ENCODE assay signal across 8 mouse cellular contexts in genomic region chr9:83805977-83806815, GRCm38 (mm10). TPM values are rescaled to one million over a fixed set of nuclear protein-coding genes. Genes with fewer than 3 reads are reported as not detected.
DNase-seq lines count a peak whose midpoint lies in the region; ATAC-seq and TF ChIP-seq lines count a peak whose summit lies in the region.

TSS of gene Elovl4 (minus strand) at chr9:83806277.

- H3K9me3 ChIP-seq in embryonic facial prominence, embryonic 12.5 days: no peaks in the 10 kb centered on the region
- H3K9me3 ChIP-seq in limb, embryonic 10.5 days (replicated peaks): no peaks in the 10 kb centered on the region
- H3K9me3 ChIP-seq in midbrain, embryonic 11.5 days (ENCODE audit: control insufficient read depth, low read length): no peaks in the 10 kb centered on the region

- H3K4me1 ChIP-seq in spleen, adult 2 months (ENCODE audit: control insufficient read depth, insufficient read depth, insufficient read length): peaks cover 12% of the 10 kb centered on the region
- H3K4me1 ChIP-seq in embryonic facial prominence, embryonic 12.5 days: peaks cover 12% of the 10 kb centered on the region
- H3K4me1 ChIP-seq in heart, adult 2 months (ENCODE audit: control insufficient read depth, insufficient read depth, low read length): peaks cover 3% of the 10 kb centered on the region
- peaks cover 23% of the 10 kb centered on the region for H3K4me1 ChIP-seq in limb, embryonic 10.5 days
- peaks cover 11% of the 10 kb centered on the region for H3K4me1 ChIP-seq in midbrain, embryonic 11.5 days (ENCODE audit: control insufficient read depth, insufficient read depth, low read length)

- peak within 1 kb of the TSS; percentile 51; the same call in 1 of the 2 replicates for H3K4me3 ChIP-seq in spleen, adult 2 months (ENCODE audit: extremely low read depth, insufficient read depth, insufficient read length)
- H3K4me3 ChIP-seq in embryonic facial prominence, embryonic 12.5 days: peak within 1 kb of the TSS; percentile 62
- peak within 1 kb of the TSS; percentile 56 for H3K4me3 ChIP-seq in heart, adult 2 months
- peak within 1 kb of the TSS; percentile 68 for H3K4me3 ChIP-seq in limb, embryonic 10.5 days
- H3K4me3 ChIP-seq in midbrain, embryonic 11.5 days (ENCODE audit: low read depth, low read length): peak within 1 kb of the TSS; percentile 75

- TF ChIP-seq EP300 in heart, adult 2 months (IDR thresholded peaks at IDR 0.05; ENCODE audit: insufficient read depth, low read depth, low read length): no peak

- H3K27me3 ChIP-seq in spleen, adult 2 months (ENCODE audit: control insufficient read depth, insufficient read depth, low read length): peaks cover 20% of the 10 kb centered on the region
- H3K27me3 ChIP-seq in embryonic facial prominence, embryonic 12.5 days: peaks cover 12% of the 10 kb centered on the region; the same call in 1 of the 2 replicates
- H3K27me3 ChIP-seq in heart, adult 2 months (ENCODE audit: control insufficient read depth, insufficient read depth, low read length): peaks cover 12% of the 10 kb centered on the region
- peaks cover 23% of the 10 kb centered on the region for H3K27me3 ChIP-seq in limb, embryonic 10.5 days (ENCODE audit: low read depth, poor library complexity, severe bottlenecking)
- no peaks in the 10 kb centered on the region; the same call in 1 of the 2 replicates for H3K27me3 ChIP-seq in midbrain, embryonic 11.5 days (ENCODE audit: control insufficient read depth, insufficient read depth, low read length)

- peak in 1 of 2 experiments; percentile 12 for DNase-seq in spleen, adult 2 months (ENCODE audit: low read depth in 1 of 2, low spot score in 2 of 2)
- DNase-seq in spleen, adult 12 weeks (ENCODE audit: low spot score): no peak
- peak; percentile 65 to 72 for DNase-seq in heart, adult 2 months
- peak; percentile 33 for DNase-seq in kidney, adult 18-20 months
- DNase-seq in limb, embryonic 10.5 days (ENCODE audit: low spot score): peak; percentile 83
- no peak for DNase-seq in midbrain, embryonic 11.5 days (ENCODE audit: low spot score, missing footprints)
- peak; percentile 85 to 88 for DNase-seq in right cerebral cortex, postnatal 36 days (ENCODE audit: low spot score in 2 of 2)

- H3K9ac ChIP-seq in embryonic facial prominence, embryonic 12.5 days: peak within 1 kb of the TSS; percentile 62
- H3K9ac ChIP-seq in heart, adult 2 months (ENCODE audit: low read depth, low read length): peak within 1 kb of the TSS; percentile 27; the same call in 1 of the 2 replicates
- peak within 1 kb of the TSS; percentile 81 for H3K9ac ChIP-seq in midbrain, embryonic 11.5 days (ENCODE audit: low read length)

- H3K79me2 ChIP-seq in heart, adult 2 months (replicated peaks; ENCODE audit: control insufficient read depth, insufficient read depth, low read length): no peaks in the 10 kb centered on the region

- peak within 1 kb of the TSS; percentile 89 for H3K4me2 ChIP-seq in embryonic facial prominence, embryonic 12.5 days (replicated peaks)
- peak within 1 kb of the TSS; percentile 73 for H3K4me2 ChIP-seq in midbrain, embryonic 11.5 days

- no peak for TF ChIP-seq POLR2A in spleen, adult 2 months (IDR thresholded peaks at IDR 0.05; ENCODE audit: low read depth, low read length)
- TF ChIP-seq POLR2A in heart, adult 2 months (IDR thresholded peaks at IDR 0.05; ENCODE audit: insufficient read depth, low read depth, low read length): no peak

- no peak for TF ChIP-seq CTCF in spleen, adult 2 months (IDR thresholded peaks at IDR 0.05; ENCODE audit: extremely low read depth, insufficient read depth, insufficient read length, insufficient replicate concordance)
- no peak for TF ChIP-seq CTCF in heart, adult 2 months (IDR thresholded peaks at IDR 0.05)

- no peak within 1 kb of the TSS for H3K27ac ChIP-seq in spleen, adult 2 months (ENCODE audit: insufficient read depth, low read length)
- H3K27ac ChIP-seq in embryonic facial prominence, embryonic 12.5 days: peak within 1 kb of the TSS; percentile 67
- no peak within 1 kb of the TSS for H3K27ac ChIP-seq in heart, adult 2 months
- peak within 1 kb of the TSS; percentile 84 for H3K27ac ChIP-seq in limb, embryonic 10.5 days
- peak within 1 kb of the TSS; percentile 80 for H3K27ac ChIP-seq in midbrain, embryonic 11.5 days (ENCODE audit: low read depth, low read length)

- ATAC-seq in embryonic facial prominence, embryonic 12.5 days (ENCODE audit: insufficient number of reproducible peaks, insufficient read depth, low FRiP score, low TSS enrichment): peak; percentile 87
- ATAC-seq in midbrain, embryonic 11.5 days (ENCODE audit: low FRiP score): peak; percentile 93

- WGBS in spleen, adult 2 months: 1% methylated on average over 69 of the region's 71 CpGs
- 1% methylated on average over 64 of the region's 71 CpGs for WGBS in embryonic facial prominence, embryonic 12.5 days
- WGBS in heart, adult 2 months: 2% methylated on average over 71 of the region's 71 CpGs
- 2% methylated on average over 65 of the region's 71 CpGs for WGBS in limb, embryonic 10.5 days
- WGBS in midbrain, embryonic 11.5 days: 3% methylated on average over 63 of the region's 71 CpGs

- no peaks in the 10 kb centered on the region for H3K36me3 ChIP-seq in spleen, adult 2 months (ENCODE audit: control insufficient read depth, insufficient read depth, low read length)
- no peaks in the 10 kb centered on the region for H3K36me3 ChIP-seq in embryonic facial prominence, embryonic 12.5 days
- H3K36me3 ChIP-seq in heart, adult 2 months (ENCODE audit: control insufficient read depth, insufficient read depth, low read length): no peaks in the 10 kb centered on the region
- H3K36me3 ChIP-seq in limb, embryonic 10.5 days: no peaks in the 10 kb centered on the region
- H3K36me3 ChIP-seq in midbrain, embryonic 11.5 days (ENCODE audit: control insufficient read depth, insufficient read depth, low read length): no peaks in the 10 kb centered on the region

- intact Hi-C loops in heart, adult 2 months (cut with DNase I): loop anchor here (2.0 kb wide), 1 partner anchor 29 kb away; the partner anchor contains the start of gene Ttk

RNA-seq across cellular contexts. Expression of gene Elovl4, which starts in this region (rescaled TPM):
- 0.12 TPM in 1 of 2 replicates, not detected in the other for polyA plus RNA-seq in spleen, adult 2 months (2012; rRNA removed)
- polyA plus RNA-seq in embryonic facial prominence, embryonic 12.5 days (2016; fragmentation: Nextera tagmentation; extraction: Ambion mirVana): 28.2 and 29.3 TPM in 2 replicates
- under 1 TPM; 0.18 to 0.32 TPM for total RNA-seq in heart, adult 2 months (2021)
- polyA plus RNA-seq in heart, adult 2 months (2012; rRNA removed): 0.23 and 0.25 TPM in 2 replicates
- 16.5 and 18.4 TPM in 2 replicates for polyA plus RNA-seq in limb, embryonic 10.5 days (2016; fragmentation: Nextera tagmentation; extraction: Ambion mirVana)
- 45.2 and 51.4 TPM in 2 replicates for polyA plus RNA-seq in midbrain, embryonic 11.5 days (2014; fragmentation: Nextera tagmentation; extraction: Ambion mirVana)

Comparison
In these comparisons a context has a peak if more than half of its experiments do, and no peak if none do; other contexts are left out.
1. RNA of gene Elovl4 (polyA plus RNA-seq): 45.2 to 51.4 TPM in midbrain, embryonic 11.5 days, 28.2 to 29.3 TPM in embryonic facial prominence, embryonic 12.5 days and 16.5 to 18.4 TPM in limb, embryonic 10.5 days; 0.23 to 0.25 TPM in heart, adult 2 months and 0.12 TPM in spleen, adult 2 months; every median in the first group is over 10 times any median in the second.
2. Peak in DNase-seq, H3K4me3 ChIP-seq and H3K9ac ChIP-seq in heart, adult 2 months; RNA of the gene not detected or under 1 TPM.
3. DNase-seq: peak in kidney, adult 18-20 months (single experiment), limb, embryonic 10.5 days (single experiment) and right cerebral cortex, postnatal 36 days (2 of 2); none in spleen, adult 12 weeks (single experiment) and midbrain, embryonic 11.5 days (single experiment).
4. H3K27ac ChIP-seq: peak in embryonic facial prominence, embryonic 12.5 days (single experiment), limb, embryonic 10.5 days (single experiment) and midbrain, embryonic 11.5 days (single experiment); none in spleen, adult 2 months (single experiment) and heart, adult 2 months (single experiment).
5. H3K9ac ChIP-seq: peak in every context shown above with its lines; median percentile 81 in midbrain, embryonic 11.5 days; 62 in embryonic facial prominence, embryonic 12.5 days; 27 in heart, adult 2 months.
6. Peak in every context shown above with its lines, with median percentiles within 50 percentile points of each other: H3K4me3 ChIP-seq.